Mouse (Mus musculus): ENCODE measurements around the gene Slc44a1.

GRCm38 (mm10) chr4:53462069-53462468 is 21.9 kb downstream of the Slc44a1 start:
- TF ChIP-seq CTCF (IDR thresholded peaks at IDR 0.05; ENCODE audit: control insufficient read depth, insufficient read depth, low read length) (no peak), POLR2A (IDR thresholded peaks at IDR 0.05; ENCODE audit: borderline replicate concordance, control insufficient read depth, low read depth, low read length) (no peak)

All from bone marrow, adult 2 months (tissue).